Mouse (Mus musculus): ENCODE measurements at regions not wholly inside any gene's neighbourhood (a gene's known extent, or its start where the extent isn't known, plus 50 kb on each side); places are given as distances from the start of the nearest gene placed in this dataset.
A peak's percentile ranks its signal among the peaks of the same experiment; 100 is the strongest.

DNA sequence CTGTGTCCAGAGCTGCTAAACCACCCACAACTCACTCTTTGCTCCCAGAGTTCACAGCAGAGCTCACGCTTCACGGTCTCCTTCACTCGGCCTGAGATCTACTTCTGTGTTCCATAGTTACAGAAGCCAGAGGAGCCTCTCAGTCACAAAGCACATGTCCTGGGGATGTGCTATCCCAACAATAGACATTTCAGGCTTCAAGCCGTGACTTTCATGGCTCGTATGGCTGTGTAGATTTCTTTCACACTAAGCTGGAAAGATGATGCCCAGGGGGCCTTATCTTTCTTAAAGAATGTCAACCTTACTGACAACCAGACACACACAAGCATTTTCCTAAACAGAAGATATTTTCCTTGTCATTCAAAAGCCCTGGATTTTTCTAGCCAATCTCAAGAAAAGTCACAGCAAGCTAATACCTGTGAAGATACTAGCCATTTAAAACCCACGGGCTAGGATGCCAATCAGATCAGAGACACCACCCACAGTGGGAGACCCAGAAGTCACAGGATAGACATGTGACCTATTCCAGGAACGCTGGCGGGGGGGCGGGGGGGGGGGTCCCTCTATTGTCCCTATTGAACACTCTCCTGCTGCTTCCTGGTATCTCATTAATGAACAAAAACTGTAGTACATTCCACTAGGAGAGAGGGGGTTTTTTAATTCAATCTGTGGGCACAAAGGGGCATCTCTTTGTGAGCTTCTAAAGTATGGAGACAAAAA lies 98.8 kb upstream of the Mapk10 start:
- no peak for DNase-seq

DNA sequence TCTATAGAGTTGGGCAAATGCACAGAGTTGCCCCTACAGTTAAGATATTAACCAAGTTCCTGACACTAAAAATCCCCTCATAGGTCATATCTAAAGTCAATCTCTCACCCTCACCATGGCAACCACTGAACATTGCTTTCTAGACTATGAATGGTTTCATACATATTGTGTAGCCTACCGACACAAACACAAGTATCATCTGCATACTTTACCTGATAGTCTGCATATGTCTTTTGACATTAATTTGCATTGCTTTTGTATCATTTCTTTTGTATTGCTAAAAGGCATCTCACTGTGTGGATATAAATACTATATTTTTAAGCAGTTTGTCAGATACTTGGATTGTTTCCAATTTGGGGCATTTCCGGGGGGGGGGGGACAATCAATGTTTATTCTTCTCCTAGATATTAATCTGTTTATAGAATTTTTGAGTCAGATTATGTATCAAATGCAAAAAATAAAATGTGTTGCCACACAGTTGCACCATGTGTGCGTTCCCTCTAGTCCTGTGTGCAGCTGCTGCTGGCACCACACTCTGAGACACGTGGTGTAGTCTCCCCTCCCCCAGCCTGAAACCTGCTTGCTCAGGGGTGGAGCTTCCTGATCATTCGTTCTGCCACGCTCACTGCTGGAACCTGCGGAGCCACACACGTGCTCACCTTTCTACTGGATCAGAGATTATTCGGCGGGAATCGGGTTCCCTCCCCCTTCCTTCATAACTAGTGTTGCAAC lies 94.7 kb upstream of the Mapk10 start:
- DNase-seq = no peak

DNA sequence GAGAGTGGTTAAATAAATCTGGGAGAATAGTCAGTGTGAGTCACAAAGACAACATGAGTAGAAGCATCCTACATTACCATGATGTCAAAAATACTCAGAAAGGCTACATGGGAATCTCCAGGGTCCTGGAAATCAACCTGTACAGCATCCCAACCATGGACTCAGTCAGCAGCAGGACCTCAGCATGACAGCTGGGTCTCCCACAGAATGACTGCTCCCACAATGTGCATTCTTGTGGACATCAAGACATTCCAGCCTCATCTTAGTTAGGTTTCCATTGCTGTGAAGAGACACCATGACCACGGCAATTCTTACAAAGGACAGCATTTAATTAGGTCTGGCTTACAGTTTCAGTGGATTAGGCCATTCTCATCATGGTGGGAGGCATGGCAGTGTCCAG lies 93.8 kb upstream of the Mapk10 start:
- DNase-seq = no peak

DNA sequence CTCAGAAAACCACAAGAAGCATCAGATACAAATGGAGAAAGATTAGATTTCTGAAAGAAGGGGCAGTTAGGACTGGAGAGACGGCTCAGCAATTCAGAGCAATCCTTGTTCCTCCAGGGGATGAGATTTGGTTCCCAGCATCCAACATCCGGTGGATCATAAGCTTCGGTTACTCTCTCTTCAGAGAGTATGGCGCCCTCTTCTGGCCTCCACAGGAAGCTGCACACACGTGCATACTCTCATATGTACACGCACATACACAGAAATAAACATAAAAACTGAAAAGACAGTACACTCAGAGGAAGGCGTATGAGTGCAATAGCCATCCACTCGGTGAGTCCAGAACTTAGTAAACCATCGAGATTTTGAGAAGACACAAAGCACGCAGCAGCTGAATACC lies 91.6 kb upstream of the Mapk10 start:
- DNase-seq = no peak

DNA sequence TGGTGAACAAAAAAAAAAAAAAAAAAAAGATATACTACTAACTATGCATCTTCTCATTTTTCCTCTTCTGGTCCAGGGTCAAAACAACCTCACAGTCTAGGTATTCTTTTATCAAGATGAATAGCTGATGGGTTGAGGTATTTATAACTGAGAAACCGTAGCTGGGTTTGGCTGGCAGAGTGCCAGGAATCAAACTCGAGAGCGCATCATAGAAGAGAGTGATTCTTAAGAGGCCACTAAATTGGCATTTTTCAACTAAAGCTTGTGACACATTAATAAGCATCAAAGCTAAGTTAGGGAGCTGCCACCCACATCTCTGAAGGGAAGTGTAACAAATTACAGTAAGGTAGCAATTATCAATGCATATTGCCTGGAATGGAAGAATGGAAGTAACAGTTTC lies 90.2 kb upstream of the Mapk10 start:
- DNase-seq = peak; percentile 19

DNA sequence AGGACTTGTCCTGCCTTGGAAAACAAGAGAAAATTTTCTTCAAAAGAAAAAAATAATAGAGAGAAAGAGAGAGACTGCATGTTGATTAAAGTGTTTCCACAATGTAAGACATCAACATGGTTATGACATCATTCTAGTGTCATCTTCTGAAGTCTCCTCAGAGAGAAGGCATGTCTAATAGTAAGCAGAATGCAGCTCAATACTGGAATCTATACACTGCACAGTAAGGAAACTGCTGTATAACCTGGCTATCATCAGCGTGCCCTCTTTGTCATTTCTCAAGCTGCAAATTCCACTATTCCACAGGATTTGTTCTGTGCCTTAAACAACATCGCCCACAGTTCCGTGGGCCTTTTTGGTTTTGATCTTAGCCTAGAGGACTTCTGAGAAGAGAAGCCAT lies 82.8 kb upstream of the Mapk10 start:
- DNase-seq = no peak

DNA sequence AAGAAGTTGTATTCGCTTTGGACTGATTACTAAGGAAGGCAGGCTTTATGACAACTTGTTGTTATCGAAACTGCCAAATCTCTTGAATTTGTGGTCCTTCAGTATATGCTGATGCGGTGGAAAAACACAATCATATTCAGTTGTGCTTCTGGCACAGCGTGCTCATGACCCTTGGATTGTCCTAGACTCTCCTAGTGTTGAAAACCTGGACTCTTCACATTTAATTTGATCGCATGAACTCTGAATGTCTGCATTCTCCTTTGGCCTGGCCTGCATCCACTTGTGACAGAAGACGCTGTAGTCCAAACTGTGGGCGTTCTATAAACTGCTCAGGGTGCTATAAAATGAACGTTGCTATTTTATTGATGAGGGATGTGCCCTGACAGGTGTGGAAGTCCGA lies 80.6 kb upstream of the Mapk10 start:
- no peak for DNase-seq

DNA sequence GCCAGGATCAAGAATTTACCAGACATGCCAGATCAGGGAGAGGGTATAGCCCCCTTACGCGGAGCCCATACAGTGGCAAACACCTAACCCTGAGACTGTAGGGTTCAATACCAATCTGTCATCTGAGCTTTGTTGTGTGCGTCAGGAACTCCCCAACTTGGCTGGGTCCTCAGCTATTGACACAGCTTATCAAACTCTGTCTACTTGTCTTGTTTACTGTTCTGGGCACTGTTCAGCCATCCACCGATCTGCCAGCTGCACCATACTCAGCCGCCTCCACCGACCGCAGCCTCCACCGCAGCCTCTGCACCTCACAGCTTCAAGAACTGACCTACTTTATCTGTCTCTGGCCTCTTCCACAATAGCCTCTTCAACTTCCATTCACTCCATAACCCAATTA lies 80.1 kb upstream of the Mapk10 start:
- no peak for DNase-seq

DNA sequence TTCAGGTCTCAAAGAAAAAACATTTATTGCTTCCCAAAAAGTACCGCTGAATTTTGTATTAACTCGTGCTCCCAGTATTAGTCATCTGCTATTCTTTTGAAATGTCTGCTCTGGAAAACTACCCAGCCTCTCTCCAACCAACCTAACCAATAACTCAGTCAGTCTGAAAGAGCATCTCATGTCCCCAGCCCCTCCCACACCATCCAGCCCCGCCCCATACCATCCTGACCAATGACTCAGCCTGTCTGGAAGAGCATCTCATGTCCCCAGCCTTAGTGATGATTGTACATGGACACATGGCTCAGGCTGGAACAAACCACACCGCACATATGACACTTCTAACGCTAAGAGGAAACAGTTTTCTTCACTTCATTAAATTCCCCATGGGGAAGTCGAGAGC lies 58.1 kb upstream of the Mapk10 start:
- DNase-seq = no peak

DNA sequence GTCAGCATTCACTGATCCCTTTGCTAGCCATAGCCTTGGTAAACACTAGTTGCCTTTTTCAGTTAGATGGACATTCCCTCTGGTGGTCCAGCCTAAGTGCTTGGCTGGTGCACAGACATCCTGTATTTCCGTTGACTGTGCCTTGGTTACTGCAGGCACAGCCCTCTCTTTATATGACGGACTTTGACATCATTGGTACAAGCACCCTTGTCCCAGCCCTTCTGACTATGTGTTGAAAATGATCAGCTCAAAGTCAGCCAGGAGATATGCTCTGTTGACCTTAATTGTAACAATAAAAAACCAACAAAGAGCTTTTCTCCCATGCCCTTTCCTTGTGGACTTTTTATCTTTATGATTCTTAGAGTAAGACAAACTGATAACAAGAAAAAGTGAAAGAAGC lies 53.8 kb upstream of the Mapk10 start:
- DNase-seq = no peak

DNA sequence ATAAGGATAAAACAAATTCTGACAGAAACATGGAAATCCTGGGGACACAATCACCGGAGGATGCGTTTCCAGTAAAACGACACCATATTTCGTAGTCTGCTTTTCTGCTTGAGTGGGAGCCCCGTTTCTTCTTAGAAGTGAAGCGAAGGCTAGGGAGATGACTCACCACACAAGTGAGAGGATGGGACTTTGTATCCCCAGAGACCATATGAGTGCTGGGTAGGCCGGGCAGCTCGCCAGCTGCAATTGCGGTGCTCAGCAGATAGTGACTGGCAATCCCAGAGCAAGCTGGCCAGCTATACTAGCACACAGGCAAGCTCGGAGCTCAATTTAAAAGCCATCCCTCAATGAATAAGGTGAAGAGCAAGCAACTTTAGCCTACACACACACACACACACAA lies 50.3 kb upstream of the Mapk10 start:
- no peak for DNase-seq

Data from gastrocnemius, postnatal 10 days (tissue).